Mouse (Mus musculus): ENCODE results near the gene Mob3b. TPM values are rescaled to one million over a fixed set of nuclear protein-coding genes. Genes with fewer than 3 reads are reported as not detected.

The Mob3b gene
- polyA plus RNA-seq, 1 experiment from 2014 or later: 15.1 TPM

DNA sequence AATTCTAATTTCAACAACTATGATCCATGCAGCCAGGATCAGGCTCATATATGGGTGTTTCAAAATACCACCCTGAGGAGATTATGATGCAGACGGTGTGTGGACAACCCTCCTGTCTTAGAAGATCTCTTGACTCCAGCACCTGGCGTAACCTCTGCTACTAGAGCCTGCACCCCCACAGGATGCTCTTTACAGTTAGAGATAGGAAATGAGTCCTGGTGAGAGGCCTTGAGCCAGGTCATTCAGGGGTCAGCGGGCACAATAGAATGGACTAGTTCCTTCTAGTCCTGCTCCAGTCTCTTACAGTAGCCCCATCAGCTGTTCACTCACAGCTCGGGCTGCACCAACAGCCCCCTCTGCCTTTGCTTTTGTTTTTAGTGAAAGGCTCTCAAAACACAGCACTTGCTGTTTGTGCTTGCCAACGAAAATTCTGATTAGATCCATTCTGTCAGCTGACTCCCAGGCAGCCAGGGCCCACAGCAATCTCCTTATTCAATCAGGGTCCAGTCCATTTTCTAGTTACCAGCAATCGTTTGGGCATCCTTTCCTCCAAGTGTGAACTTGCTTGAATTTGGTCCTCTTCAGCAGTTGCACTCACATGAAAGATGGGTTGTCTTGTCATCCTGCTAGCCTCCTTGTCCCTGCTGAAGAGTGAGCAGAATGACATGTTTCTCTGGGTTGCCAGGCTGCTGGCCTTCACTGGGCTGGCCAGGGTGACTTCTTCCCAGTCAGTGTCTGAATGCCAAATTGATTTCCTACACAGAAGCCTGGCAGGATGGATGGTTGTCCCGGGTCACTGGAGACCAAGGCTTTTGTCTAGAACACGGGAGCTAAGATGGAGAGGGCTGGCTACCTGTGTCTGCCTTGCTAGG is 175.7 kb downstream of the Mob3b start:
- H3K4me1 ChIP-seq (replicated peaks): no peaks in the 10 kb centered on the region

DNA sequence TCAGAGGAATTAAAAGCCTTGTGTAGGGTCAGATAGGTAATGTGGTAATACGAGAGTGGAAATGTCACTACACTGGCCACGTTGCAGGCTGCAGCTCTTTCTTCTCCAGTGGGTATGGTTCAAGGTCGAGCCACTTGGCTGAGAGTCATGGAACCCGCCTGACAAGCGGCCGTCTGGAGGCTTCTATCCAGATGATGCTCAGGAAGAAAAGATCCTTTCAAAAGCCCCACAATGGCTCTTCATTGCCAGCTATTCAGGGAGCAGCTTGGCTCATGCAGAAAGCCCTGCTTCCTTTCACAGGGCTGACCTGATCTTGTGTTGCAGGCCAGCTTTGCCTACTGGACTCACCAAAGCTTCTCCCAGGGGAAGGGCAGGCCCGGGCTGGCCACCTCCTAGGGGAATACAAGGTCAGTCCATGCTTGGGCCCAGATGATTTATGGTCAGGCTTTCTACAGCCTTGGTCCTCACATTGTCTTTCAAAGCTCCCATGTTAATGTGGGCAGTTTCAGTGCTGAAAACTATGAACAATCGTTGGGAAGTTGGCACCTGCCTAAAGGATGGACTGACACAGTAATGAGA is 176.7 kb downstream of the Mob3b start:
- Histone ChIP-seq H3K27me3 (no peaks in the 10 kb centered on the region), H3K9ac (replicated peaks) (no peak overlapping the region), H3K4me1 (replicated peaks) (no peaks in the 10 kb centered on the region), H3K9me3 (no peaks in the 10 kb centered on the region), H3K4me3 (replicated peaks) (no peak overlapping the region), H3K36me3 (no peaks in the 10 kb centered on the region), H3K27ac (no peak overlapping the region), H3K4me2 (no peak overlapping the region)
- 86% methylated on average over 8 of the region's 8 CpGs for WGBS
- no peak for ATAC-seq (ENCODE audit: insufficient number of reproducible peaks, insufficient read depth, low FRiP score, low TSS enrichment, low read depth)

More for the DNA sequence above, 175.7 kb downstream of the Mob3b start:
- H3K4me3 ChIP-seq (replicated peaks): no peak overlapping the region
- no peak overlapping the region for H3K4me2 ChIP-seq
- no peaks in the 10 kb centered on the region for H3K27me3 ChIP-seq
- H3K9ac ChIP-seq (replicated peaks): no peak overlapping the region
- no peak for ATAC-seq (ENCODE audit: insufficient number of reproducible peaks, insufficient read depth, low FRiP score, low TSS enrichment, low read depth)
- no peak overlapping the region for H3K27ac ChIP-seq
- 73% methylated on average over 8 of the region's 8 CpGs for WGBS
- H3K9me3 ChIP-seq: no peaks in the 10 kb centered on the region
- no peaks in the 10 kb centered on the region for H3K36me3 ChIP-seq

DNA sequence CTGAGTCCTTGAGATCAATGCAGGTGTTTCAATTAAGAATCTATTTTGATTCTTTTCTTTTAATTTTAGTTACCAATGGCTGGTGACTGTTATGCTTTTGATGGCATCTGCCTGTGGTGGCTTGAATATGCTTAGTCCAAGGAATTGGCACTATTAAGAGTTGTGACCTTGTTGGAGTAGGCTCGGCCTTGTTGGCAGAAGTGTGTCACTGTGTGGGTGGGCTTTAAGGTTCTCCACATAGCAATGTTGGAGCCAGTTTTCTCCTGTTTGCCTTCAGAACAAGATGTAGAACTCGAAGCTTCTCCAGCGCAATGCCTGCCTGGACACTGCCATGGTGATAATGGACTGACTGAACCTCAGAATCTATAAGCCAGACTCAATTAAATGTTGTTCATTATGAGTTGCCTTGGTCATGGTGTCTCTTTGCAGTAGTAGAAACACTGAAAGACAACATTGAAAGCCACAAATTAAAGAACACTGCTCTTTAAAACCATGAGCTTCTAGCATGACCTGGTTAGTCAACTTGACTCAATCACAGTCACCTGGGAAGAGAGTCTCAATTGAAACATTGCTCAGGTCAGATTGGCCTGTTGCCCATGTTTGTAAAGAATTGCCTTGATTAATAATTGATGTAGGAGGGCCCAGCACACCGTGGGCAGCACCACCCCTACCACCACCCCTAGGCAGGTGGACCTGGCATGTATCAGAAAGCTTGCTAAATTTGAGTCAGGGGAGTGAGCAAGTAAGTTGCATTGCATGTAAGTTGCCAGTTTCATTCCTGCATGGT is 180.2 kb downstream of the Mob3b start:
- H3K36me3 ChIP-seq: no peaks in the 10 kb centered on the region
- no peak overlapping the region for H3K4me3 ChIP-seq (replicated peaks)
- peaks cover 10% of the 10 kb centered on the region for H3K4me1 ChIP-seq (replicated peaks)
- no peaks in the 10 kb centered on the region for H3K27me3 ChIP-seq
- ATAC-seq (ENCODE audit: insufficient number of reproducible peaks, insufficient read depth, low FRiP score, low TSS enrichment, low read depth): no peak
- no peak overlapping the region for H3K27ac ChIP-seq
- 90% methylated on average over 4 of the region's 4 CpGs for WGBS
- no peak overlapping the region for H3K9ac ChIP-seq (replicated peaks)
- H3K4me2 ChIP-seq: no peak overlapping the region
- H3K9me3 ChIP-seq: no peaks in the 10 kb centered on the region

DNA sequence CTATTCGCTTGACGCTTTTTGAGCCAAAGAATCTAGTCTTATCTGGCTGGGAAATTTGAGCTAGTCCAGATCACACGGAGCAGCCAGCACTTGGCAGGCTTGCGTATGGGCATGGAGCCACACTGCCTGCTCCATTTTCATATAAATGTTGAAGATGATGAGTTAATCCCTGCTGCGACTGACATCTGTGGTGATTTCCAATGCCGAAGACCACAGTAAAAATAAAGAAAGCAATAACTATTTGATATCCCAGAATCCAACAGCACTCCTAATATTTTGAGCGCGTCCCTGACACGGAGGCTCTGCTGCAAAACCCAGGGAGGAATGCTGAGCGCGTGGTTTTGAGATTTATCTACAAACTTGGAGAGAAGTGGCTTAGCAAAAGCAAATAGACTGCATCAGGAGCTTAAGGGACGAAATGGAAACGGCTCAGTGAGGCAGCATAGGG is 180.9 kb downstream of the Mob3b start:
- Histone ChIP-seq H3K4me3 (replicated peaks) (no peak overlapping the region), H3K9ac (replicated peaks) (no peak overlapping the region), H3K36me3 (no peaks in the 10 kb centered on the region), H3K4me2 (no peak overlapping the region), H3K27me3 (no peaks in the 10 kb centered on the region), H3K27ac (no peak overlapping the region), H3K9me3 (no peaks in the 10 kb centered on the region), H3K4me1 (replicated peaks) (peaks cover 10% of the 10 kb centered on the region)
- WGBS: 94% methylated on average over 13 of the region's 13 CpGs
- ATAC-seq (ENCODE audit: insufficient number of reproducible peaks, insufficient read depth, low FRiP score, low TSS enrichment, low read depth): no peak

DNA sequence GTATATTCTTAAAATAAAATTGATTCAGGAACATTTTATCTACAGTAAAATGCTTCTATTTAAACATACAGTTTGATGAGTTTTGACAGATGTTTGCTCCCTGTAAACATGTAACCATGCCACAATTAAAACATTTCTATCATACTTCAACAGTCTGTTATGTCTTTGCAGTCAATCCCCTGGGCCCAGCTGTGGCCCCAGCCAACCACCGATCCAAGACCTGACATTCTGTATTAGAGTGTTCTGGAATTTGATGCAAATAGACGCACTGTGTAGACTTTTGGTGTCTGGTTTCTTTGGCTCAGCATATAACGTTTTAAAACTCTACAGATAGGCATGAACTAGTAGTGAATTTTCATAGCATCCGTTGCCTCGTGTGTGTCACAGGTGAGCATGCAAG is 182.5 kb downstream of the Mob3b start:
- ATAC-seq (ENCODE audit: insufficient number of reproducible peaks, insufficient read depth, low FRiP score, low TSS enrichment, low read depth): no peak
- no peak overlapping the region for H3K9ac ChIP-seq (replicated peaks)
- H3K9me3 ChIP-seq: no peaks in the 10 kb centered on the region
- no peaks in the 10 kb centered on the region for H3K27me3 ChIP-seq
- H3K4me3 ChIP-seq (replicated peaks): no peak overlapping the region
- H3K4me1 ChIP-seq (replicated peaks): peaks cover 11% of the 10 kb centered on the region
- no peak overlapping the region for H3K4me2 ChIP-seq
- H3K36me3 ChIP-seq: no peaks in the 10 kb centered on the region
- no peak overlapping the region for H3K27ac ChIP-seq
- 75% methylated on average over 5 of the region's 5 CpGs for WGBS

DNA sequence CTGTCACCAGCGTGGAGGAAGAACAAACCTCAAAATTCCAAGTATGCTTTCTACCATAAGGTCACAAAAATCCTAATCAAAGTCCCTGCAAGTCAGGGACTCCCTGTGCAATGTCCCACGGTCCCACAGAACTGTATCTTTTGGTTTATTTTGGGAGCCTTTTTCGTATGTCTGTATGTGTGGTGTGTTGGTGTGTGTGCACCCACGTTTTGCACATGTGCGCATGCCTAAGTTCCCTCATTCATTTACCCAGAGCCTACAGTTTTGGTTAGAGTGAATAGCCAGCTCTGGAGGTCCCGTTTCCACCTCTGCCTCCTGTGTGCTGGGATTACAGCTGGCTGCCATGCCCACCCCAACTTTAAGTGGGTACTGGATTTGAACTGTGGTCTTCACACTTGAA is 189.7 kb downstream of the Mob3b start:
- Histone ChIP-seq H3K4me1 (replicated peaks) (peaks cover 15% of the 10 kb centered on the region), H3K27me3 (no peaks in the 10 kb centered on the region), H3K4me2 (no peak overlapping the region), H3K27ac (no peak overlapping the region), H3K4me3 (replicated peaks) (no peak overlapping the region), H3K36me3 (no peaks in the 10 kb centered on the region), H3K9ac (replicated peaks) (no peak overlapping the region), H3K9me3 (no peaks in the 10 kb centered on the region)
- ATAC-seq (ENCODE audit: insufficient number of reproducible peaks, insufficient read depth, low FRiP score, low TSS enrichment, low read depth): no peak
- WGBS: 89% methylated on average over 6 of the region's 6 CpGs

DNA sequence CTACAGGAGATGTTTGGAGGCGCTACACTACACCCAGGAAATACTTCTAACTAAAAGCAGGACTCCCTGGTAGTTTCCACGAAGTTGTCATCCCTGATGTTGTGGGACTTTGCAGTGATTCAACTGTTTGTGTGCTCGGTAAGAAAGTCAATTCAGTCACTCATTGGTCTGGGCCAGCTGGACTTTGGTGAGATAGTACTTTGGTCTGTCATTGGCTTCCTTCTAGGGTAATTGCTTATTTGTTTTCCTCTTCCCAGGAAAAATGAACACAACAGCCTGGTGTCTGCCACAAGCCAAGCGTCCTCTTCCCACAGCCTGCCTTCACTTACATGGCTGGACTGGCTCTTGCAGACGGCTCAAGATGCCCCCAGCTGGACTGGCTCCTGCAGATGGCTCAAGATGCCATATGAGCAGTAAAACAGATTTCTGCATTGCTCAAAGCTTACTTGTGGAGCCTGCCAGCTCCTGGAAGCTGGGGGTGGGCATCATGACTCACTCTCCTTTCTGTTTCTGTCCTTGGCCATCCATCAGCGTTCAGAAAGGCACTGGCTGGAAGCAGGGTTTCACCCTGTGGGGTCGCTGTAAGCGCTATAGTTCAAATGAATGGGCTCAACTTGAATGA is 190.8 kb downstream of the Mob3b start:
- no peak overlapping the region for H3K27ac ChIP-seq

DNA sequence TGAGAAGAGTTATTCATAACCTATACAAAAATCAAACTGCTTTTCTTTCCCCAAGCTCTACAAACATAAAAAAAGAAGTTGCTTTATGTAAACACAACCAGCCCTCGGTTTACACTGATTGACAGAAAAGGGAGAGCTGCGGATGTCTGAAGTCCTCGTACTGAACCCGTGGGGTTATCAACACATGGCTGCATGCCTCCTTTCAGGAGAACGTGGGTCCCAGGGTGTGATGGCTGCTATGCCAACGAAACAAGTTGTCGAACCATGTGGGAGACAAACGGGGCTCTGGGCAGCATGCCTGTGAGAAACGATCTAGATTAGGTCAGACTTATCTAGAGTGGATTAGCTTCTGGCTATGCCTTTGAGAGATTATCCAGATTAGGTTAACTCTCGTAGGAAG is 192.4 kb downstream of the Mob3b start:
- H3K36me3 ChIP-seq: no peaks in the 10 kb centered on the region
- H3K27me3 ChIP-seq: no peaks in the 10 kb centered on the region
- no peak overlapping the region for H3K9ac ChIP-seq (replicated peaks)
- no peak for ATAC-seq (ENCODE audit: insufficient number of reproducible peaks, insufficient read depth, low FRiP score, low TSS enrichment, low read depth)
- 72% methylated on average over 10 of the region's 10 CpGs for WGBS
- H3K4me2 ChIP-seq: no peak overlapping the region
- no peaks in the 10 kb centered on the region for H3K9me3 ChIP-seq
- peaks cover 15% of the 10 kb centered on the region for H3K4me1 ChIP-seq (replicated peaks)
- H3K27ac ChIP-seq: no peak overlapping the region
- H3K4me3 ChIP-seq (replicated peaks): no peak overlapping the region

More for the DNA sequence above, 190.8 kb downstream of the Mob3b start:
- no peaks in the 10 kb centered on the region for H3K36me3 ChIP-seq
- no peak overlapping the region for H3K9ac ChIP-seq (replicated peaks)
- WGBS: 71% methylated on average over 8 of the region's 8 CpGs
- ATAC-seq (ENCODE audit: insufficient number of reproducible peaks, insufficient read depth, low FRiP score, low TSS enrichment, low read depth): no peak
- H3K27me3 ChIP-seq: no peaks in the 10 kb centered on the region
- no peaks in the 10 kb centered on the region for H3K9me3 ChIP-seq
- peaks cover 15% of the 10 kb centered on the region for H3K4me1 ChIP-seq (replicated peaks)
- H3K4me2 ChIP-seq: no peak overlapping the region
- no peak overlapping the region for H3K4me3 ChIP-seq (replicated peaks)

DNA sequence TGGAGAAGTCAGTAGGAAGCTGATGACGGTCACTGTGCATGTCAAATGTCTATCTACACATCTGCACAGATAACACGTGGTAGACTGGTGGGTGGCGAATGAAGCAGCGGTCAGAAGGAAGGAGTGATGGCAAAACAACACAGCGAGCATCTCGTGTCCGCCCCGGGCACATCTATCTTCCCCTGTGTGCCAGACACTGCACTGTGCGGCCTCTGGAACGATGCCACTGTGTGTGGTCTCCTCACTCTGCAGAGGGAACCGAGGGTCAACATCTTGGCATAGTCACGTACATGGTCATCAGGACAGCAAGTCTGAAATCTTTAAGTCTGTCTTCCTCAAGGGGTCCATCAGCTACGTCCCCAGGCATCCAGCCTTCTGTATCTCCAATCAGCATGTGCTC is 193.3 kb downstream of the Mob3b start:
- H3K27ac ChIP-seq: no peak overlapping the region
- no peaks in the 10 kb centered on the region for H3K9me3 ChIP-seq
- H3K4me1 ChIP-seq (replicated peaks): peaks cover 7% of the 10 kb centered on the region; the same call in 1 of the 2 replicates
- no peaks in the 10 kb centered on the region for H3K27me3 ChIP-seq
- H3K4me2 ChIP-seq: no peak overlapping the region
- no peaks in the 10 kb centered on the region for H3K36me3 ChIP-seq
- no peak for ATAC-seq (ENCODE audit: insufficient number of reproducible peaks, insufficient read depth, low FRiP score, low TSS enrichment, low read depth)
- no peak overlapping the region for H3K9ac ChIP-seq (replicated peaks)
- no peak overlapping the region for H3K4me3 ChIP-seq (replicated peaks)
- 86% methylated on average over 13 of the region's 13 CpGs for WGBS

DNA sequence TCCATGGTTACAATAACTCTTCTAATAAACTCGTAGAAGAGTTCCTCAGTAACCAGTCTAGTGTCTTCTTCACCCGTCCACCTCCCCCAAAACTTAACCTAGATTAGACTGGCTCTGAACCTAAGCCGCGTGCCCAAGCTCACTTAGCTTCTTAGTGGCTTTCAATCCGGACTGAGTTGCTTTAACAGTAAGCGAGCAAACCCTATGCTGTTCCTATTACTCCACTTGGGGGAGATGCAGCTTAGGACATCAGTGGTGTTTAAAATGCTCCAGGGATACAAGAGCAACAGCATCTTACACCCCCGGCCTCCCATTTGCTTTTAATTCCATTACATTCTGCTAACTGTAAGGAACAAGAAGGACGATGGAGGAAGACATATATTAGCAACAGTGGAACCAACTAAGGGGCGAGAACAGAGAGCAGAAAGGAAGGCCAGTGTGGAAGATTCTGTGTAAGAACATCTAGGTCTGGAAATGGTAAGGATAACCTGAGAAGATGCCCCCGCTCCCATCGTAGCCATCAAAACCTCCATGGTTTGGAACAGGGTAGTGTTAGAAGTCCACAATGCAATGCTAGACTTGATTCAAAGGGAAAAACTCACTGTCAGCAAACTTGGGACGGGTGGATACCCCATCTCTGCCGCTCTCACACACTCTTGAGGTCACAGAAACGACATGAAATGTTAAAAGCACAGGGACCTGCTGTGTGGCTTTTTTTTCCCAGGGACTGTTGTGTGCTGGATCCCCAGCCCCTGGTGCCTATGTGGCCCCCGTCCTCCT is 196.3 kb downstream of the Mob3b start:
- no peaks in the 10 kb centered on the region for H3K27me3 ChIP-seq
- H3K36me3 ChIP-seq: no peaks in the 10 kb centered on the region
- H3K9me3 ChIP-seq: no peaks in the 10 kb centered on the region
- H3K4me2 ChIP-seq: no peak overlapping the region
- ATAC-seq (ENCODE audit: insufficient number of reproducible peaks, insufficient read depth, low FRiP score, low TSS enrichment, low read depth): no peak
- 0 out of 2 replicates have a peak, but pooled peaks cover 4% of the 10 kb centered on the region for H3K4me1 ChIP-seq (replicated peaks)
- no peak overlapping the region for H3K27ac ChIP-seq
- H3K9ac ChIP-seq (replicated peaks): no peak overlapping the region
- H3K4me3 ChIP-seq (replicated peaks): no peak overlapping the region
- WGBS: 78% methylated on average over 15 of the region's 15 CpGs

All from limb, embryonic 12.5 days (tissue).